Mouse (Mus musculus): ENCODE measurements around the gene Tubd1. TPM values are rescaled to one million over a fixed set of nuclear protein-coding genes. Genes with fewer than 3 reads are reported as not detected.

The Tubd1 gene
- polyA plus RNA-seq (2012; rRNA removed): 2.6 and 4.0 TPM in 2 replicates

DNA sequence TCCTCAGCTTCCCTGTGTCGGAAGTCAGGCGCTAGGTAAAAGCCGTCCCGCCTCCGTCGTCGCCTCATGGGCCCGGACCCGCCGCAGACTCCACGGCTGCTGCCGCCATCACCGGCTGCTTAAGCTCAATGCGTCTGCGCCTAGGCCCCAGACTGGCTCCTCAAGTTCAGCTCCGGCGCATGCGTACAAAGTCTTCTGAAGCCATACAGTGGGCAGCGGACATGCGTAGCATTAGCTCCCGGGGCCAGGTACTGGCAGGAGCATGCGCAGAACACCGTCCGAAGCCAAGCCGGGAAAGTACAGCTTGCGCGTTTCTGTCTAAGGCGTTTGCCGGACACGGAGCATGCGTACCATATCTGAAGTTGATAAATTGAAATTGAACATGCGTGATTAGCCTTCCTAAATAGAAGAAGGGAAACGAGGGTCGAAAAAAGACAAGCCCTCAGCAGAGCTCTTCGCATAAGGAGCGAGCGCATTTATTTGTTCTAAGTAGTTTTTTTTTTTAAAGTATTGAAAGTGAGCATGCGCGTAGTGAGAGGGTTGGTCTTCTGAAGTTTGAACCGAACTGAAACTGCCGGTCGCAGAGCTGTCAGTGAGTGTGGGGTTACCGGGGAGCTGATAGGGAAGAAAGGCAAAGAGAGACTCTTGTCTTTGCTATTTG, at the start of gene Tubd1, which contains the start of gene Rps6kb1:
Gene Tubd1, plus strand, starts transcription at position 353 of the 661 bp plus-strand sequence.
Gene Rps6kb1, minus strand, starts transcription at position 167 of the 661 bp plus-strand sequence.
- DNase-seq: peak; percentile 96
- under 1% methylated on average over 43 of the region's 43 CpGs for WGBS
- Histone ChIP-seq H3K4me3 (replicated peaks; ENCODE audit: extremely low read depth, low read depth, low read length) (peak within 1 kb of the TSS; percentile 97), H3K4me1 (ENCODE audit: control insufficient read depth, insufficient read depth, low read length) (peaks cover 4% of the 10 kb centered on the region)
- no peak for TF ChIP-seq CTCF (IDR thresholded peaks at IDR 0.05; ENCODE audit: insufficient read depth, low read length)
- peak; percentile 95 for TF ChIP-seq POLR2A (IDR thresholded peaks at IDR 0.05; ENCODE audit: borderline replicate concordance, extremely low read depth, low read depth, low read length)

DNA sequence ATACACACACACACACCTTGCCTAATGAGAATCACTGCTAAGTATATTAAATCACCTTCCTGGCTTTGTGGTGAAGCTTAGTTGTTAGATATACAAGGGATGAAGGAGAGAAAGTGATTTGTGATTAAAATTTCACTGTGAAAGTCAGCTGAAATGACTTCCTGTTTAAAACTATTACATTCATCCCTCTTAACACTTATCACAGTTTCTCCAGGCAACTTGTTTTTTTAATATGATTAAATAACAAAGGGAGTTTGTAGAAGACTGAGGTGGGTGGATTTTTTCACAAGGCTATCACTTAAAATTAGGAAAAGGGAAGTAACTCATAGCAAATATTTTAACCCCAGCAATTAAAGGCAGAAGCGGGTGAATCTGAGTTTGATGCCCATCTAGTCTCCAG, 47.4 kb upstream of the Tubd1 start:
- H3K4me1 ChIP-seq (ENCODE audit: control insufficient read depth, insufficient read depth, low read length): no peaks in the 10 kb centered on the region
- H3K4me3 ChIP-seq (replicated peaks; ENCODE audit: extremely low read depth, low read depth, low read length): no peak overlapping the region
- WGBS: 88% methylated on average over 1 of the region's 1 CpGs
- DNase-seq: no peak
- TF ChIP-seq CTCF (IDR thresholded peaks at IDR 0.05; ENCODE audit: insufficient read depth, low read length) (no peak), POLR2A (IDR thresholded peaks at IDR 0.05; ENCODE audit: borderline replicate concordance, extremely low read depth, low read depth, low read length) (no peak)

DNA sequence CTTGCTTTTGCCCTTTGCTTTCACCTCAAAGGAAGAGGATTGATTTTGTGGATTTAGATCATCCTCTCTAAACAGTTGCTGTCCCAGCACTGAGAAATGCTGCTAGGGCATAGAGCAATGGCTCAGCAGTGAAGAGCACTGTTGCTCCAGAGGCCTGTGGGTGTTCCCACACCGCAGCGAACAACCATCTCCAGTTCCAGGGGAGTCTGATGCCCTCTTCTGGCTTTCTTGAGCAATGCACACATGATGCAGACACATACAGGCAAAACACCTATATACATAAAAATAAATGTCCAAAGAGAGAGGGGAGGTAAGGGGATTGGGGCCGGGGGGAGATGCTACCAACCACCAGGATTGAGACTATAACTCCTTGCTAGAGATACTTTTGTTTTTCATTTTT, 46.9 kb upstream of the Tubd1 start:
- Histone ChIP-seq H3K4me3 (replicated peaks; ENCODE audit: extremely low read depth, low read depth, low read length) (no peak overlapping the region), H3K4me1 (ENCODE audit: control insufficient read depth, insufficient read depth, low read length) (no peaks in the 10 kb centered on the region)
- no peak for TF ChIP-seq CTCF (IDR thresholded peaks at IDR 0.05; ENCODE audit: insufficient read depth, low read length)
- no peak for TF ChIP-seq POLR2A (IDR thresholded peaks at IDR 0.05; ENCODE audit: borderline replicate concordance, extremely low read depth, low read depth, low read length)
- no peak for DNase-seq
- 83% methylated on average over 3 of the region's 3 CpGs for WGBS

DNA sequence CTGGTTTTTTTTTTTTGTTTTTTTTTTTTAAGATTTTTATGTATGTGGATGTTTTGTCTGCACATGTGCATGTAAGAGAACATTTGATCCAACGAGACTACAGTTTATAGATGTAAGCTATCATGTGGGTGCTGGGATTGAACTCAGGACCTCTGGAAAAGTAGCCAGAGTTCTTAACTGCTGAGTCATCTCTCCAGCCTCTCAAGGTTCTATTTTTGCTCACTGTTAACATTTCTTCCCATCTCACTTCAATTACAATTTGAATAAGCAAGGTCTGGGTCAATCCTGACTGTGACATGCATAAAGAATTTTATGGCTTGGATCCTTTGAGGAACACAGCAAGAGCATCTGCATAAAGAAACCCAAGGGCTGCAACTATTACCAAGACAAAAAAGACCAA, 44.0 kb upstream of the Tubd1 start:
- Histone ChIP-seq H3K4me1 (ENCODE audit: control insufficient read depth, insufficient read depth, low read length) (no peaks in the 10 kb centered on the region), H3K4me3 (replicated peaks; ENCODE audit: extremely low read depth, low read depth, low read length) (no peak overlapping the region)
- WGBS: 67% methylated on average over 1 of the region's 1 CpGs
- TF ChIP-seq CTCF (IDR thresholded peaks at IDR 0.05; ENCODE audit: insufficient read depth, low read length): no peak
- TF ChIP-seq POLR2A (IDR thresholded peaks at IDR 0.05; ENCODE audit: borderline replicate concordance, extremely low read depth, low read depth, low read length): no peak
- no peak for DNase-seq

DNA sequence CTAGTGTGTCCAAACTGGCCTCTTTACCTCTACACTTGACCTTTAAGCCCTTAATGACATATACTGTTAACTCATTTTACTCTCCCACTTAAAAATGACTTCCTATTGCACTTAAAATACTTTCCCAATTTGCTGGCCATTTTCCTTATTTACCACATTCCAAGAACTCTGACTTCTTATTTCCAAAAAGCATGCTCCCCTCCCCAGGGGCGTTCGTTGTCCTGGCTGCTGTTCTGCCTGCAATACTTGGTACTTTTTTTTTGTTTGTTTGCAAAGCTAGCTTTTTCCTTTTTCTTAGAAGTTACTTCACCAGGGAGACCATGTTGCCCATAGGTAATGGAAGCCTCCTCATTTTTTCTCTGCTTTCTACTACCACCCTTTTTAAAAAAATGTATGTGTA, 41.7 kb upstream of the Tubd1 start:
- TF ChIP-seq CTCF (IDR thresholded peaks at IDR 0.05; ENCODE audit: insufficient read depth, low read length) (no peak), POLR2A (IDR thresholded peaks at IDR 0.05; ENCODE audit: borderline replicate concordance, extremely low read depth, low read depth, low read length) (no peak)
- no peak for DNase-seq
- no peak overlapping the region for H3K4me3 ChIP-seq (replicated peaks; ENCODE audit: extremely low read depth, low read depth, low read length)
- H3K4me1 ChIP-seq (ENCODE audit: control insufficient read depth, insufficient read depth, low read length): no peaks in the 10 kb centered on the region
- 62% methylated on average over 2 of the region's 2 CpGs for WGBS

DNA sequence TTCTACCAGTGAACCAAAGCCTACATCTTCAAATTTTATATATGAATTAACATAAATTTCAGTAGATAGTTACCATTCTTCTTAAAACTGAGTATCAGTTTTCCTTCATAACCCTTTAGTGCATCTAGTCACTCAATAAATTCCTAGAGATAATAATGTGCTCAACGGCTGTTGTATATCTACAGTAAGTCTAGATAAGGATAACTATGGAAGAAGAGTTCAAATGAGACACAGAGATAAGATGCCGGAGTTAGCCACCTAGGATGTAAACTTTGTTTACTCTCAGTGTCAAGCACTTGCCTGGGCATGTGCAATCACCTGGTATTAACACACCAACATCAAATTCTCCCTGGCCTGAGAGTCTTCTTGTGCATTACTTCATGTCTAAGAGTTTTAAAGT, 37.5 kb upstream of the Tubd1 start:
- WGBS: 51% methylated on average over 2 of the region's 2 CpGs
- H3K4me3 ChIP-seq (replicated peaks; ENCODE audit: extremely low read depth, low read depth, low read length): no peak overlapping the region
- no peak for TF ChIP-seq POLR2A (IDR thresholded peaks at IDR 0.05; ENCODE audit: borderline replicate concordance, extremely low read depth, low read depth, low read length)
- TF ChIP-seq CTCF (IDR thresholded peaks at IDR 0.05; ENCODE audit: insufficient read depth, low read length): no peak

DNA sequence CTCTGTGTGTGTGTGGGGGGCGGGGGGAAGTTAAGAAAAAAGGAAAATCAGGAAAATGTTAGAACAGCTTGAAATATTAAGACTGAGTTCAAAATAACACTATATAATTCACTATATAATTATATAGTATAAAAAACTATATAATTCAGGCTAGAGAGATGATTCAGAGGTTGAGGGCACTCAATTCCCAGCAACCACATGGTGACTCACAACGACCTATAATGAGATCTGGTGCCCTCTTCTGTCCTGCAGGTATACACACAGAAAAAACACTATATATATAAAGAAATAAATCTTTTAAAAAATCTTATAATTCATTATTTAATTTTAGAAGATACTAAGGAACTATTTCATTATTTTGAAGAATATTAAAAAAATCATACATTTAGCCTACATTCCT, 36.8 kb upstream of the Tubd1 start:
- Histone ChIP-seq H3K4me3 (replicated peaks; ENCODE audit: extremely low read depth, low read depth, low read length) (no peak overlapping the region), H3K4me1 (ENCODE audit: control insufficient read depth, insufficient read depth, low read length) (no peaks in the 10 kb centered on the region)
- 94% methylated on average over 2 of the region's 2 CpGs for WGBS
- TF ChIP-seq CTCF (IDR thresholded peaks at IDR 0.05; ENCODE audit: insufficient read depth, low read length) (no peak), POLR2A (IDR thresholded peaks at IDR 0.05; ENCODE audit: borderline replicate concordance, extremely low read depth, low read depth, low read length) (no peak)
- DNase-seq: no peak

More for the DNA sequence above, 37.5 kb upstream of the Tubd1 start:
- no peaks in the 10 kb centered on the region for H3K4me1 ChIP-seq (ENCODE audit: control insufficient read depth, insufficient read depth, low read length)
- DNase-seq: no peak

DNA sequence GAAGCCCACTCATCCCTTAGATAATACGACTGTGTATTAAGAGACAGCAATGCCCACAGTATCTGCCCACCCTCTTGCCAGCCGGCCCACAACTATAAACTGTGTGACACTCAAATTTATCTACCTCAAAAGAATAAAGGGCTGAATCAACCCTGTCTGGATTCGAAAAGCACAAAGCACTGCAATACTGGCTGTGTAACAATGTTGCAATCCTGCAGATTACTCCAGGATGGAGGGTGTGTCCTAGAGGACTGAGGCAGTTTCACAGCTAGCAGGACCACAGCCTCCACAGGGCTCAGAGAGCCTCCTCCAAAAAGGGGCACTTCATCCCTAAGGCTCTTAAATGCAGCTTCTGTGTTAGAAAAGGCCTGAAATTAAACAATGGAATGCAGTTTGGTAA, 28.2 kb upstream of the Tubd1 start:
- TF ChIP-seq CTCF (IDR thresholded peaks at IDR 0.05; ENCODE audit: insufficient read depth, low read length) (no peak), POLR2A (IDR thresholded peaks at IDR 0.05; ENCODE audit: borderline replicate concordance, extremely low read depth, low read depth, low read length) (no peak)
- no peak for DNase-seq
- Histone ChIP-seq H3K4me1 (ENCODE audit: control insufficient read depth, insufficient read depth, low read length) (no peaks in the 10 kb centered on the region), H3K4me3 (replicated peaks; ENCODE audit: extremely low read depth, low read depth, low read length) (no peak overlapping the region)
- 69% methylated on average over 3 of the region's 3 CpGs for WGBS

DNA sequence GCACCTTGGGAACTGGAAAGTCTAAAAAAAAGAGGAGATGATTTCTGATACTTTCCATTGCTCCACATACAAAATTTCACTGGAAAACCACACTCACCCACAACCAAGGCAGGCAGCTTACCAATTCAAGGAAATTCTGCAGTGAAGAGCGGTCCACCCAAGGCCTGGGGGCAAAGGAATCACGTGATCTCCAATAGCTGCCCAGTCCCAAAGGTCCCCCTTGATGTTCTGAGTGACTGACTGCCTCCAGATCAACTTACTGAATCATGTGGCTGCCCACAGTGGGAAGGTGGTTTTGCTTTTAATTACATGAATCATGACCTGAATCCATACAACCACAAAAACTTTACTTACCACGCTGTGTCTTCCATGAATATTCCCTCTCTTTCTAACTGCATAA, 27.6 kb upstream of the Tubd1 start:
- H3K4me1 ChIP-seq (ENCODE audit: control insufficient read depth, insufficient read depth, low read length): no peaks in the 10 kb centered on the region
- WGBS: 94% methylated on average over 3 of the region's 3 CpGs
- no peak overlapping the region for H3K4me3 ChIP-seq (replicated peaks; ENCODE audit: extremely low read depth, low read depth, low read length)
- no peak for DNase-seq
- TF ChIP-seq POLR2A (IDR thresholded peaks at IDR 0.05; ENCODE audit: borderline replicate concordance, extremely low read depth, low read depth, low read length): no peak
- no peak for TF ChIP-seq CTCF (IDR thresholded peaks at IDR 0.05; ENCODE audit: insufficient read depth, low read length)

DNA sequence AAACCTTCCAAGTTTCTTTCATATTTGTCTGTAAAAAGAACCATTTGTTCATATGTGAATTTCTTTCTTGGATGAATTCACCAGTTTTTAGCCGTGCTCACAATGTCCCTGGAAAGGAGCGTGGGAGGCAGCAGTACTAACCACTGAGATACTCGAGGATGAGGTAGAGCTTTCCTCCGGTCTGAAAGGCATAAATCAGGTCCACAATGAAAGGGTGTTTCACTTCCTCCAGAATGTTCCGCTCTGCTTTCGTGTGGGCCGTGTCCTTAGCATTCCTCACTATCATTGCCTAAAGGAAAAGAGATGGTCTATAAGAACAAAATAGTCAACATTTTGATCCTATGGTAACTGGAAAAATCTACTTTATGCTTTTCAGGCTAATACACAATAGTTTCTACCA, 25.0 kb upstream of the Tubd1 start:
- DNase-seq: no peak
- TF ChIP-seq POLR2A (IDR thresholded peaks at IDR 0.05; ENCODE audit: borderline replicate concordance, extremely low read depth, low read depth, low read length) (no peak), CTCF (IDR thresholded peaks at IDR 0.05; ENCODE audit: insufficient read depth, low read length) (no peak)
- Histone ChIP-seq H3K4me3 (replicated peaks; ENCODE audit: extremely low read depth, low read depth, low read length) (no peak overlapping the region), H3K4me1 (ENCODE audit: control insufficient read depth, insufficient read depth, low read length) (no peaks in the 10 kb centered on the region)
- 85% methylated on average over 7 of the region's 7 CpGs for WGBS
